Mouse (Mus musculus) CH12.LX (cell line): ENCODE measurements at regions not wholly inside any gene's neighbourhood (a gene's known extent, or its start where the extent isn't known, plus 50 kb on each side); places are given as distances from the start of the nearest gene placed in this dataset.
A peak's percentile ranks its signal among the peaks of the same experiment; 100 is the strongest.

Experiments used
- DNase-seq: peaks from one replicate; pipeline ENCODE4 v3.0.0-alpha.2; 2013; ENCODE audit errors: extremely low read depth
- H3K27ac ChIP-seq: 2 replicates; pipeline ENCODE4 v1.5.1; 2012; ENCODE audit warnings: low read depth, mild to moderate bottlenecking, control low read depth, moderate library complexity; ENCODE audit not compliant: insufficient read depth
- H3K27me3 ChIP-seq: replicated peaks from 2 replicates; pipeline ENCODE3; 2012; ENCODE audit warnings: inconsistent platforms
- H3K36me3 ChIP-seq, 2 experiments: replicated peaks in 1 of 2; 2 replicates each; pipeline versions ENCODE3 to v1.6.1; 2012; ENCODE audit warnings: inconsistent platforms in 1 of 2, low read length in 1 of 2, mild to moderate bottlenecking in 1 of 2, mixed read lengths in 1 of 2, moderate library complexity in 1 of 2; ENCODE audit not compliant: control insufficient read depth in 1 of 2, insufficient read depth in 1 of 2
- H3K4me1 ChIP-seq, 2 experiments: 2 replicates each; pipeline ENCODE4 v1.6.1; 2012; ENCODE audit warnings: inconsistent platforms in 1 of 2, moderate library complexity in 1 of 2; ENCODE audit not compliant: insufficient read depth in 2 of 2, control insufficient read depth in 1 of 2
- H3K4me2 ChIP-seq: 2 replicates; pipeline ENCODE4 v1.6.1; 2012; ENCODE audit warnings: low read depth, mild to moderate bottlenecking, control low read depth; ENCODE audit not compliant: poor library complexity, insufficient read depth, severe bottlenecking
- H3K4me3 ChIP-seq, 3 experiments: fragments of 150-350 bp in 1 of 3; sonication (generic) in 1 of 3; replicated peaks in 1 of 3; 2 replicates each; pipeline versions ENCODE3 to v1.5.1; 2011 to 2012; ENCODE audit warnings: low read depth in 2 of 3, low read length in 2 of 3, mild to moderate bottlenecking in 2 of 3, moderate library complexity in 2 of 3, control low read depth in 1 of 3, improper control_type of control experiment in 1 of 3, inconsistent platforms in 1 of 3, mixed read lengths in 1 of 3; ENCODE audit not compliant: poor library complexity in 1 of 3
- H3K79me2 ChIP-seq: replicated peaks from 2 replicates; pipeline ENCODE4 v1.6.1; 2012; ENCODE audit warnings: mild to moderate bottlenecking, moderate library complexity; ENCODE audit not compliant: control insufficient read depth, poor library complexity, insufficient read depth, severe bottlenecking; ENCODE audit errors: extremely low read depth
- H3K9ac ChIP-seq: 2 replicates; pipeline ENCODE4 v1.6.1; 2012; ENCODE audit warnings: low read depth, mild to moderate bottlenecking, control low read depth, moderate library complexity; ENCODE audit not compliant: insufficient read depth
- H3K9me3 ChIP-seq: replicated peaks from 2 replicates; pipeline ENCODE3; 2012; ENCODE audit warnings: low read length, inconsistent platforms, mixed read lengths
- CHD1 ChIP-seq: IDR thresholded peaks from 2 replicates; pipeline ENCODE4 v1.6.1; 2012; ENCODE audit warnings: low read depth, low read length, improper control_type of control experiment, inconsistent platforms
- CTCF ChIP-seq, 2 experiments: IDR thresholded peaks in 1 of 2; conservative IDR thresholded peaks in 1 of 2; 2 replicates each; pipeline ENCODE4 v1.5.1; 2011 to 2012; ENCODE audit warnings: low read depth in 2 of 2, low read length in 2 of 2, improper control_type of control experiment in 1 of 2, inconsistent platforms in 1 of 2, mild to moderate bottlenecking in 1 of 2, moderate library complexity in 1 of 2
- E2F4 ChIP-seq: IDR thresholded peaks from 2 replicates; pipeline ENCODE4 v1.6.1; 2011; ENCODE audit warnings: low read depth, low read length, improper control_type of control experiment; ENCODE audit not compliant: insufficient replicate concordance
- EP300 ChIP-seq: IDR thresholded peaks from 2 replicates; pipeline ENCODE4 v1.6.1; 2011; ENCODE audit warnings: low read length, improper control_type of control experiment
- ETS1 ChIP-seq: conservative IDR thresholded peaks from 2 replicates; pipeline ENCODE4 v1.6.1; 2012; ENCODE audit warnings: low read depth, mild to moderate bottlenecking, inconsistent platforms, low read length, improper control_type of control experiment, moderate library complexity
- MAFK ChIP-seq: IDR thresholded peaks from 2 replicates; pipeline ENCODE4 v1.6.1; 2011; ENCODE audit warnings: low read length, improper control_type of control experiment; ENCODE audit not compliant: insufficient replicate concordance
- MYC ChIP-seq: IDR thresholded peaks from 2 replicates; pipeline ENCODE4 v1.6.1; 2011; ENCODE audit warnings: low read depth, mild to moderate bottlenecking, improper control_type of control experiment, low read length
- NRF1 ChIP-seq: IDR thresholded peaks from 2 replicates; pipeline ENCODE4 v1.6.1; 2014; ENCODE audit warnings: low read depth, mild to moderate bottlenecking, inconsistent platforms, low read length, improper control_type of control experiment, moderate library complexity
- SMC3 ChIP-seq: IDR thresholded peaks from 2 replicates; pipeline ENCODE4 v1.6.1; 2011; ENCODE audit warnings: low read depth, low read length, improper control_type of control experiment
- TBP ChIP-seq: conservative IDR thresholded peaks from 2 replicates; pipeline ENCODE4 v1.6.1; 2011; ENCODE audit warnings: low read depth, low read length, improper control_type of control experiment
- UBTF ChIP-seq: IDR thresholded peaks from 2 replicates; pipeline ENCODE4 v1.6.1; 2012; ENCODE audit warnings: low read depth, mild to moderate bottlenecking, inconsistent platforms, low read length, improper control_type of control experiment, moderate library complexity
- USF1 ChIP-seq: IDR thresholded peaks from 2 replicates; pipeline ENCODE4 v1.6.1; 2014; ENCODE audit warnings: low read depth, mild to moderate bottlenecking, inconsistent platforms, low read length, improper control_type of control experiment
- ZC3H11A ChIP-seq: IDR thresholded peaks from 2 replicates; pipeline ENCODE4 v1.6.1; 2012; ENCODE audit warnings: low read depth, mild to moderate bottlenecking, inconsistent platforms, low read length, improper control_type of control experiment
- ZKSCAN1 ChIP-seq: IDR thresholded peaks from 2 replicates; pipeline ENCODE4 v1.6.1; 2012; ENCODE audit warnings: low read depth, inconsistent platforms, low read length, improper control_type of control experiment, borderline replicate concordance
- ZMIZ1 ChIP-seq: IDR thresholded peaks from 2 replicates; pipeline ENCODE4 v1.6.1; 2012; ENCODE audit warnings: low read depth, mild to moderate bottlenecking, inconsistent platforms, low read length, improper control_type of control experiment
- dilution Hi-C: fragments of 300-500 bp; cut with MboI; formaldehyde crosslinking; loops from 2 replicates; pipeline ENCODE4 v1.14.3; 2020; ENCODE audit warnings: low sequenced_read_pairs; ENCODE audit not compliant: extremely low pct_unique_long_range_greater_than_20kb, extremely low pct_ligation_motif_present
- in situ Hi-C: fragments of 300-500 bp; cut with MboI; formaldehyde crosslinking; loops from 3 replicates; pipeline ENCODE4 v1.14.3; 2019; ENCODE audit warnings: low sequenced_read_pairs, low pct_ligation_motif_present, low pct_unique_long_range_greater_than_20kb, mixed read lengths

DNA sequence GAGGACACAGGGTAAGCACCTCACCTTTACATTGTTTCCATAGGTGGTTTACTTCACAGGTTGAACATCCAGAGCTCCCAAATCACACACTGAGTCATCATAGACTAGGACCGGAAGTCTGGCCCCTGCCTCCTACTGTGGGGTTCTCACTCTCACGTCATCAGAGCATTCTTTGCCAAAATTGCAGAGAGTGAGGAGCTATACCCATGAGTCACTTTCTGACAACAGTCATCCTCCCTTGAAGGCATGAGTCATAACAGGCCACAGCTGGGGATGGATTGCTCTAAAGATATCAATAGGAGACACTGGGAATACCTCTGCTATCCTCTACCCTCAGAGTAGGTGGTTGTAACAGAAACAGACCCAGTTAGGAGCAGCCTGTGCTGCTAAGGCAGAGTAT is 166.6 kb upstream of the Mamld1 start:
- Histone ChIP-seq H3K9me3 (no peaks in the 10 kb centered on the region), H3K9ac (no peak overlapping the region), H3K27ac (no peak overlapping the region), H3K4me2 (no peak overlapping the region), H3K4me3 (no peak overlapping the region), H3K27me3 (no peaks in the 10 kb centered on the region)
- TF ChIP-seq ZC3H11A (no peak), MYC (no peak), ZMIZ1 (no peak)
- TF ChIP-seq, all 38 proteins: peak for 0
- dilution Hi-C loops (no loop called here), in situ Hi-C loops (no loop called here)
- peak; percentile 5 for DNase-seq
- H3K79me2 ChIP-seq = no peaks in the 10 kb centered on the region
- no peaks in the 10 kb centered on the region for H3K36me3 ChIP-seq
- no peaks in the 10 kb centered on the region for H3K4me1 ChIP-seq

DNA sequence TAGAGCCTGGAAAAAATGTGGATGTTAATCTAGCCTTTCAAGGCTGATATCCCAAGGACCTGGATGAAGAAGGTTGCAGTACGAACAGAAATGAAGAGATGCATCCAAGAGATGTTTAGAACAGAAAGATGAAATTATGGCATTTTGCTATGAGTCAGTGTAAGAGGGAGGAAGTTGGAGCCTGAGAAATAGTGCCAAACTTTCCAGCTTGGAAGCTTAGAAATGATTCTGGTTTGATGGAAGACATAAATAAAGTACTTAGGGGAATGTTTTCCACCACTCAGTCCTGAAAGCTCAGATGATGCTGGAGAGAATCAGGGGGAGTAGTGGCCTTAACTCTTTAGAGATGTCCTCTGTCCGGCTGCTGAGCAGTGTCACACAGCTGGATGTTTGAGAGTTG is 155.5 kb upstream of the Mamld1 start:
- Histone ChIP-seq H3K27ac (no peak overlapping the region), H3K4me3 (no peak overlapping the region), H3K4me2 (no peak overlapping the region), H3K4me1 (no peaks in the 10 kb centered on the region), H3K79me2 (no peaks in the 10 kb centered on the region), H3K9me3 (no peaks in the 10 kb centered on the region), H3K9ac (no peak overlapping the region), H3K36me3 (no peaks in the 10 kb centered on the region), H3K27me3 (no peaks in the 10 kb centered on the region)
- DNase-seq = no peak
- in situ Hi-C loops (no loop called here), dilution Hi-C loops (no loop called here)
- TF ChIP-seq MYC = no peak
- TF ChIP-seq SMC3 = no peak
- TF ChIP-seq ETS1 = no peak
- no peak for TF ChIP-seq USF1
- no peak for TF ChIP-seq ZC3H11A
- no peak for TF ChIP-seq ZKSCAN1
- TF ChIP-seq CTCF (conservative IDR thresholded peaks at IDR 0.05 in 1 of 2, IDR thresholded peaks at IDR 0.05 in 1 of 2; ENCODE audit: low read depth in 2 of 2, low read length in 2 of 2) = no peak
- no peak for TF ChIP-seq MAFK
- TF ChIP-seq UBTF = no peak
- no peak for TF ChIP-seq ZMIZ1
- TF ChIP-seq NRF1 = no peak
- TF ChIP-seq CHD1 = no peak
- no peak for TF ChIP-seq E2F4
- TF ChIP-seq EP300 = no peak
- TF ChIP-seq TBP = no peak

- in situ Hi-C loops (no loop called here), dilution Hi-C loops (no loop called here)
- H3K79me2 ChIP-seq = no peaks in the 10 kb centered on the region
- no peak overlapping the region for H3K27ac ChIP-seq
- TF ChIP-seq MAFK (peak; percentile 83), SMC3 (no peak)
- no peak for DNase-seq
- H3K4me2 ChIP-seq = no peak overlapping the region
- H3K4me3 ChIP-seq = no peak overlapping the region
- H3K9ac ChIP-seq = no peak overlapping the region
- H3K36me3 ChIP-seq = no peaks in the 10 kb centered on the region
- H3K4me1 ChIP-seq = peaks cover 0 to 7% of the 10 kb centered on the region in 2 experiments; a peak in 2 of 4 replicates
- H3K9me3 ChIP-seq = no peaks in the 10 kb centered on the region
- H3K27me3 ChIP-seq = no peaks in the 10 kb centered on the region
Observed at GRCm38 (mm10) chrX:70895554-70895953, 154.5 kb upstream of the Mamld1 start.
